Mouse (Mus musculus) CH12.LX (cell line): Measurements from ENCODE around the gene Cpne5. TPM values are rescaled to one million over a fixed set of nuclear protein-coding genes. Genes with fewer than 3 reads are reported as not detected.

ENCODE experiments used
- DNase-seq: peaks from one replicate; pipeline ENCODE4 v3.0.0-alpha.2; 2013; ENCODE audit errors: extremely low read depth
- H3K27ac ChIP-seq: 2 replicates; pipeline ENCODE4 v1.5.1; 2012; ENCODE audit warnings: low read depth, mild to moderate bottlenecking, control low read depth, moderate library complexity; ENCODE audit not compliant: insufficient read depth
- H3K27me3 ChIP-seq: replicated peaks from 2 replicates; pipeline ENCODE3; 2012; ENCODE audit warnings: inconsistent platforms
- H3K36me3 ChIP-seq, 2 experiments: replicated peaks in 1 of 2; 2 replicates each; pipeline versions ENCODE3 to v1.6.1; 2012; ENCODE audit warnings: inconsistent platforms in 1 of 2, low read length in 1 of 2, mild to moderate bottlenecking in 1 of 2, mixed read lengths in 1 of 2, moderate library complexity in 1 of 2; ENCODE audit not compliant: control insufficient read depth in 1 of 2, insufficient read depth in 1 of 2
- H3K4me1 ChIP-seq, 2 experiments: 2 replicates each; pipeline ENCODE4 v1.6.1; 2012; ENCODE audit warnings: inconsistent platforms in 1 of 2, moderate library complexity in 1 of 2; ENCODE audit not compliant: insufficient read depth in 2 of 2, control insufficient read depth in 1 of 2
- H3K4me2 ChIP-seq: 2 replicates; pipeline ENCODE4 v1.6.1; 2012; ENCODE audit warnings: low read depth, mild to moderate bottlenecking, control low read depth; ENCODE audit not compliant: poor library complexity, insufficient read depth, severe bottlenecking
- H3K4me3 ChIP-seq, 3 experiments: fragments of 150-350 bp in 1 of 3; sonication (generic) in 1 of 3; replicated peaks in 1 of 3; 2 replicates each; pipeline versions ENCODE3 to v1.5.1; 2011 to 2012; ENCODE audit warnings: low read depth in 2 of 3, low read length in 2 of 3, mild to moderate bottlenecking in 2 of 3, moderate library complexity in 2 of 3, control low read depth in 1 of 3, improper control_type of control experiment in 1 of 3, inconsistent platforms in 1 of 3, mixed read lengths in 1 of 3; ENCODE audit not compliant: poor library complexity in 1 of 3
- H3K79me2 ChIP-seq: replicated peaks from 2 replicates; pipeline ENCODE4 v1.6.1; 2012; ENCODE audit warnings: mild to moderate bottlenecking, moderate library complexity; ENCODE audit not compliant: control insufficient read depth, poor library complexity, insufficient read depth, severe bottlenecking; ENCODE audit errors: extremely low read depth
- H3K9ac ChIP-seq: 2 replicates; pipeline ENCODE4 v1.6.1; 2012; ENCODE audit warnings: low read depth, mild to moderate bottlenecking, control low read depth, moderate library complexity; ENCODE audit not compliant: insufficient read depth
- H3K9me3 ChIP-seq: replicated peaks from 2 replicates; pipeline ENCODE3; 2012; ENCODE audit warnings: low read length, inconsistent platforms, mixed read lengths
- BHLHE40 ChIP-seq: IDR thresholded peaks from 2 replicates; pipeline ENCODE4 v1.6.1; 2011; ENCODE audit warnings: mild to moderate bottlenecking, low read depth, low read length, improper control_type of control experiment
- CHD1 ChIP-seq: IDR thresholded peaks from 2 replicates; pipeline ENCODE4 v1.6.1; 2012; ENCODE audit warnings: low read depth, low read length, improper control_type of control experiment, inconsistent platforms
- CHD2 ChIP-seq: IDR thresholded peaks from 2 replicates; pipeline ENCODE4 v1.6.1; 2011; ENCODE audit warnings: low read length, improper control_type of control experiment
- CTCF ChIP-seq, 2 experiments: IDR thresholded peaks in 1 of 2; conservative IDR thresholded peaks in 1 of 2; 2 replicates each; pipeline ENCODE4 v1.5.1; 2011 to 2012; ENCODE audit warnings: low read depth in 2 of 2, low read length in 2 of 2, improper control_type of control experiment in 1 of 2, inconsistent platforms in 1 of 2, mild to moderate bottlenecking in 1 of 2, moderate library complexity in 1 of 2
- ELF1 ChIP-seq: IDR thresholded peaks from 2 replicates; pipeline ENCODE4 v1.6.1; 2014; ENCODE audit warnings: low read depth, mild to moderate bottlenecking, inconsistent platforms, low read length, improper control_type of control experiment
- EP300 ChIP-seq: IDR thresholded peaks from 2 replicates; pipeline ENCODE4 v1.6.1; 2011; ENCODE audit warnings: low read length, improper control_type of control experiment
- ETS1 ChIP-seq: conservative IDR thresholded peaks from 2 replicates; pipeline ENCODE4 v1.6.1; 2012; ENCODE audit warnings: low read depth, mild to moderate bottlenecking, inconsistent platforms, low read length, improper control_type of control experiment, moderate library complexity
- HCFC1 ChIP-seq: IDR thresholded peaks from 2 replicates; pipeline ENCODE4 v1.6.1; 2012; ENCODE audit warnings: low read depth, mild to moderate bottlenecking, inconsistent platforms, low read length, improper control_type of control experiment
- JUN ChIP-seq: IDR thresholded peaks from 2 replicates; pipeline ENCODE4 v1.6.1; 2011; ENCODE audit warnings: low read depth, mild to moderate bottlenecking, low read length, improper control_type of control experiment, moderate library complexity; ENCODE audit not compliant: insufficient read depth
- JUND ChIP-seq: conservative IDR thresholded peaks from 2 replicates; pipeline ENCODE4 v1.6.1; 2011; ENCODE audit warnings: low read depth, low read length, improper control_type of control experiment
- MAFK ChIP-seq: IDR thresholded peaks from 2 replicates; pipeline ENCODE4 v1.6.1; 2011; ENCODE audit warnings: low read length, improper control_type of control experiment; ENCODE audit not compliant: insufficient replicate concordance
- MAX ChIP-seq: IDR thresholded peaks from 2 replicates; pipeline ENCODE4 v1.6.1; 2011; ENCODE audit warnings: low read length, improper control_type of control experiment
- MAZ ChIP-seq: IDR thresholded peaks from 2 replicates; pipeline ENCODE4 v1.6.1; 2012; ENCODE audit warnings: low read depth, mild to moderate bottlenecking, inconsistent platforms, low read length, improper control_type of control experiment, moderate library complexity
- MYC ChIP-seq: IDR thresholded peaks from 2 replicates; pipeline ENCODE4 v1.6.1; 2011; ENCODE audit warnings: low read depth, mild to moderate bottlenecking, improper control_type of control experiment, low read length
- NELFE ChIP-seq: IDR thresholded peaks from 2 replicates; pipeline ENCODE4 v1.6.1; 2011; ENCODE audit warnings: low read depth, low read length, improper control_type of control experiment
- NRF1 ChIP-seq: IDR thresholded peaks from 2 replicates; pipeline ENCODE4 v1.6.1; 2014; ENCODE audit warnings: low read depth, mild to moderate bottlenecking, inconsistent platforms, low read length, improper control_type of control experiment, moderate library complexity
- PAX5 ChIP-seq: IDR thresholded peaks from 2 replicates; pipeline ENCODE4 v1.6.1; 2012; ENCODE audit warnings: low read length, inconsistent platforms, mixed read lengths
- SIN3A ChIP-seq: IDR thresholded peaks from 2 replicates; pipeline ENCODE4 v1.6.1; 2012; ENCODE audit warnings: low read length, improper control_type of control experiment, inconsistent platforms
- SMC3 ChIP-seq: IDR thresholded peaks from 2 replicates; pipeline ENCODE4 v1.6.1; 2011; ENCODE audit warnings: low read depth, low read length, improper control_type of control experiment
- TBP ChIP-seq: conservative IDR thresholded peaks from 2 replicates; pipeline ENCODE4 v1.6.1; 2011; ENCODE audit warnings: low read depth, low read length, improper control_type of control experiment
- TCF12 ChIP-seq: IDR thresholded peaks from 2 replicates; pipeline ENCODE4 v1.6.1; 2014; ENCODE audit warnings: low read depth, mild to moderate bottlenecking, inconsistent platforms, low read length, improper control_type of control experiment
- USF1 ChIP-seq: IDR thresholded peaks from 2 replicates; pipeline ENCODE4 v1.6.1; 2014; ENCODE audit warnings: low read depth, mild to moderate bottlenecking, inconsistent platforms, low read length, improper control_type of control experiment
- USF2 ChIP-seq: conservative IDR thresholded peaks from 2 replicates; pipeline ENCODE4 v1.6.1; 2011; ENCODE audit warnings: low read depth, low read length, improper control_type of control experiment
- ZKSCAN1 ChIP-seq: IDR thresholded peaks from 2 replicates; pipeline ENCODE4 v1.6.1; 2012; ENCODE audit warnings: low read depth, inconsistent platforms, low read length, improper control_type of control experiment, borderline replicate concordance
- dilution Hi-C: fragments of 300-500 bp; cut with MboI; formaldehyde crosslinking; loops from 2 replicates; pipeline ENCODE4 v1.14.3; 2020; ENCODE audit warnings: low sequenced_read_pairs; ENCODE audit not compliant: extremely low pct_unique_long_range_greater_than_20kb, extremely low pct_ligation_motif_present
- in situ Hi-C: fragments of 300-500 bp; cut with MboI; formaldehyde crosslinking; loops from 3 replicates; pipeline ENCODE4 v1.14.3; 2019; ENCODE audit warnings: low sequenced_read_pairs, low pct_ligation_motif_present, low pct_unique_long_range_greater_than_20kb, mixed read lengths
- polyA plus RNA-seq: library from polyadenylated mRNA; unstranded; fragments of >175 nt; gene quantifications from 2 replicates; pipeline ENCODE4 v1.2.1, GENCODE M21; 2012; ENCODE audit warnings: low read depth; ENCODE audit not compliant: insufficient read length
- total RNA-seq, 2 experiments: library from RNA; depleted of rRNA; stranded (reverse); fragments of 300-350 nt in 1 of 2; fragments of >200 nt in 1 of 2; gene quantifications; 2 replicates each; pipeline ENCODE4 v1.2.3; 2012 to 2014

Gene Cpne5
- total and polyA plus RNA-seq, 3 experiments = 0.68 to 1.9 (median 1.3) TPM

GRCm38 (mm10) chr17:29273889-29274288 lies 35.9 kb upstream of the Cpne5 start:
- TF ChIP-seq USF1 (no peak), ELF1 (no peak), NRF1 (no peak), EP300 (no peak), CTCF (conservative IDR thresholded peaks at IDR 0.05 in 1 of 2, IDR thresholded peaks at IDR 0.05 in 1 of 2; ENCODE audit: low read depth in 2 of 2, low read length in 2 of 2) (no peak), JUN (no peak), MAZ (no peak), CHD1 (no peak), CHD2 (no peak)
- no peaks in the 10 kb centered on the region for H3K27me3 ChIP-seq
- DNase-seq = no peak
- H3K36me3 ChIP-seq = peaks cover 10 to 31% of the 10 kb centered on the region in 2 experiments
- H3K4me3 ChIP-seq = no peak overlapping the region
- no peak overlapping the region for H3K27ac ChIP-seq
- H3K4me2 ChIP-seq = no peak overlapping the region
- in situ Hi-C loops (no loop called here), dilution Hi-C loops (no loop called here)
- H3K9ac ChIP-seq = no peak overlapping the region
- peaks cover 3 to 36% of the 10 kb centered on the region in 2 experiments; a peak in 2 of 4 replicates for H3K4me1 ChIP-seq
- H3K79me2 ChIP-seq = peaks cover 19% of the 10 kb centered on the region
- H3K9me3 ChIP-seq = no peaks in the 10 kb centered on the region

DNA sequence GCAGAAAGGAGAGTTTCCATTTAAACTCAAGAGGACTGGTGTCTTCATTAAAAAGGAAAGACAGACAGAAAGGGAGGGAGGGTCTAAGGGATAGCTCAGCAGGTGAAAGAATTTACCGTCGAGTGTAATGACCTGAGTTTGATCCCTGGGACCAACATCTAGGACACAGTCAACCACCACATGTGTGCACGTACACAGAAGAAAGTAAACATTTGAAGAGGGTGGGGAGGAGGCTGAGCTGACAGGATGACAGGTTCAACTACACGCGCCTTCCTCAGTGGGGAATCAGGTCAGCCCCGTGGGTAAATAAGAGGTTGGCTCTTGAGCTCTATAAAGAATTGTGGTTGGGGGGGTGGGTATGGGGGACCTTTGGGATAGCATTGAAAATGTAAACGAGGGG lies 35.2 kb upstream of the Cpne5 start:
- Histone ChIP-seq H3K4me2 (no peak overlapping the region), H3K4me3 (no peak overlapping the region), H3K27ac (no peak overlapping the region), H3K36me3 (peaks cover 4 to 24% of the 10 kb centered on the region in 2 experiments), H3K27me3 (no peaks in the 10 kb centered on the region), H3K4me1 (peaks cover 3 to 38% of the 10 kb centered on the region in 2 experiments; a peak in 2 of 4 replicates), H3K79me2 (peaks cover 19% of the 10 kb centered on the region), H3K9me3 (no peaks in the 10 kb centered on the region), H3K9ac (no peak overlapping the region)
- dilution Hi-C loops = no loop called here
- TF ChIP-seq USF1 (no peak), TCF12 (no peak)
- DNase-seq = no peak
- in situ Hi-C loops = no loop called here

GRCm38 (mm10) chr17:29270148-29270698 lies 32.3 kb upstream of the Cpne5 start:
- H3K4me2 ChIP-seq = peak overlapping the region; percentile 98
- H3K27me3 ChIP-seq = no peaks in the 10 kb centered on the region
- H3K9ac ChIP-seq = peak overlapping the region; percentile 89
- peaks cover 0 to 7% of the 10 kb centered on the region in 2 experiments for H3K36me3 ChIP-seq
- in situ Hi-C loops (no loop called here), dilution Hi-C loops (no loop called here)
- H3K79me2 ChIP-seq = peaks cover 19% of the 10 kb centered on the region
- H3K9me3 ChIP-seq = no peaks in the 10 kb centered on the region
- peak overlapping the region in 2 of 3 experiments; percentile 79 to 86 for H3K4me3 ChIP-seq
- peaks cover 3 to 39% of the 10 kb centered on the region in 2 experiments; a peak in 2 of 4 replicates for H3K4me1 ChIP-seq
- DNase-seq = no peak
- no peak overlapping the region for H3K27ac ChIP-seq
- peak; percentile 64; the same call in 1 of the 2 replicates for TF ChIP-seq MAX
- TF ChIP-seq TBP = no peak
- no peak for TF ChIP-seq CHD2
- TF ChIP-seq PAX5 = no peak
- TF ChIP-seq BHLHE40 = no peak
- peak; percentile 68; the same call in 1 of the 2 replicates for TF ChIP-seq SIN3A
- no peak for TF ChIP-seq JUN
- TF ChIP-seq TCF12 = no peak
- no peak for TF ChIP-seq USF1
- 0 out of 2 replicates have a peak, but pooled peaks have one; percentile 43 for TF ChIP-seq CHD1
- TF ChIP-seq NRF1 = no peak
- no peak for TF ChIP-seq HCFC1
- no peak for TF ChIP-seq SMC3
- TF ChIP-seq MAFK = no peak
- 0 out of 2 replicates have a peak, but pooled peaks have one; percentile 7 for TF ChIP-seq ETS1
- no peak for TF ChIP-seq USF2
- TF ChIP-seq EP300 = no peak; the same call in 1 of the 2 replicates
- 0 out of 2 replicates have a peak, but pooled peaks have one; percentile 5 for TF ChIP-seq JUND
- TF ChIP-seq MYC = peak; percentile 54
- TF ChIP-seq ZKSCAN1 = no peak
- TF ChIP-seq NELFE = no peak
